Mouse (Mus musculus) megakaryocyte progenitor cell, adult 5-6 weeks (primary cell): ENCODE data around the gene Nms. TPM values are rescaled to one million over a fixed set of nuclear protein-coding genes. Genes with fewer than 3 reads are reported as not detected.

ENCODE experiments used
- ATAC-seq: replicated peaks from 2 replicates; pipeline ENCODE4 v1.8.0; 2016; ENCODE audit warnings: mild to moderate bottlenecking, moderate TSS enrichment, inconsistent platforms; ENCODE audit not compliant: poor library complexity
- total RNA-seq, 2 experiments: library from RNA; stranded (forward) in 1 of 2; stranded (reverse) in 1 of 2; fragments of 157-497, 149-512 nt in 1 of 2; fragments of 200-1000 nt in 1 of 2; gene quantifications; 2 replicates each; pipeline versions ENCODE4 v1.2.3 to v1.2.4; 2015 to 2017

Gene Nms
- total RNA-seq (2015) = not detected in 2 replicates
- total RNA-seq (2017) = not detected in 2 replicates

- ATAC-seq = no peak
These were observed at the start of gene Nms for GRCm38 (mm10) chr1:38938849-38939248. Gene Nms (plus strand): TSS chr1:38939149.

GRCm38 (mm10) chr1:38891444-38891843 is 47.5 kb upstream of the Nms start:
- peak; percentile 89 for ATAC-seq

DNA sequence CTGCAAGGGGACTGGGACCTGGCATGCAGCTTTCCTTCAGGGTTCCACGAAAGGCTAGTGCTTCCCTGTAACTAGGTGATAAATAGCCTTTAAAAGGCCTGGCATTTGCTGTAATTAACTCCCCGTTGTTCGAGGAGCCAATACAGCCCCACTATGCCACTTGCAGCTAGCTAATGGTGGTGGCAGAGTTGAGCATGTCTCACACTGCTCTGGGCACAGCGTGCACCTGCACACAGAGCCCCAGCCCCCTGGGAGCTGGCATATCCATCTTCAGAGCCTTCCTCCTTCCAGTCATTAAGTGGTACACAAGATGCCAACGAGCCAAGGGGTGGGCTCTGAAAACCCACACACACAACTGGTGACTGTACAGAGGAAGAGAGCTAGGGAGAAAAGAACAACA is 45.9 kb upstream of the Nms start:
- ATAC-seq = no peak

DNA sequence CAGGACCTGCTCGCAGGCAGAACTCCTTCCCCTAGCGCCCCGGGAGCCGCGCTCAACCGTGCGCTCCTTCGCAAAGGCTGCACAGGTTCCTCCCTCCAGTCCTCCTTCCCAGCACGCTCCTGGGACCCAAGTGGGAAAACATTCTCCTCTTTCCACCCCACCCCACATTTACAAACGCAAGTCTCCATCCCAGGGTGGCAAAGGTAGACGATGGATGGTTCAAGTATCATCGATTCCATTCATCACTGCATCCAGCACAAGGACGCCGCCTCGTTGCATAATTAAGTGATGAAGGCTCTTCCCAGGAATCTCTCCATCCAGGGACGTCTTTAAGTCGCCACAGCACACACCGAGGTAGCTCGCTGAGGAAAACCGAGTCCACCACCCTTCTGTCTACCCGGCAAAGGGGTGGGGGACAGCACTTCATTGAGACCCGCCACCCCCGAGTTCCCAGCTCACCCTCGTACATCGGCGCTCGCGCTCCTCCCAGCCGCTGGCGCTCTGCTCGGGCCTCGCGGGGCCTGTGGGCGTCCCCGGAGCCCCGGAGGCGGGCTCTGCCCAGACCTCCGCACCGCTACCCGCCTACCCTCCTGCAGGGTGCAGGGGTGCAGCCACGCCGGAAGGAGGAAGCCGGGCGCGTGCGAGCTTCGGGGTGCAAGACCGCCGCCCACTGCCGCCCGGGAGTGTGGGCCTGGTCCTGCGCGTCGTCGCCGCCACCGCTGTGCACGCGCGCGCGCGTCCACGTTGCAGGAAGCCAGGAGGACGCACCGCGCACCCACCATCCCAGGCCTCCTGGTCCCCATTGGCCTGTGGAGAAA is 41.3 kb upstream of the Nms start, which contains the start of gene Chst10:
Chst10 (minus strand) TSS at position 731 of the 818 bp plus-strand sequence.
- peak; percentile 93 for ATAC-seq

- no peak for ATAC-seq
These were observed 36.4 kb upstream of the Nms start for GRCm38 (mm10) chr1:38902571-38902970.

GRCm38 (mm10) chr1:38903985-38904384 is 35.0 kb upstream of the Nms start:
- ATAC-seq = no peak

GRCm38 (mm10) chr1:38928996-38929395 is 10.0 kb upstream of the Nms start:
- no peak for ATAC-seq

DNA sequence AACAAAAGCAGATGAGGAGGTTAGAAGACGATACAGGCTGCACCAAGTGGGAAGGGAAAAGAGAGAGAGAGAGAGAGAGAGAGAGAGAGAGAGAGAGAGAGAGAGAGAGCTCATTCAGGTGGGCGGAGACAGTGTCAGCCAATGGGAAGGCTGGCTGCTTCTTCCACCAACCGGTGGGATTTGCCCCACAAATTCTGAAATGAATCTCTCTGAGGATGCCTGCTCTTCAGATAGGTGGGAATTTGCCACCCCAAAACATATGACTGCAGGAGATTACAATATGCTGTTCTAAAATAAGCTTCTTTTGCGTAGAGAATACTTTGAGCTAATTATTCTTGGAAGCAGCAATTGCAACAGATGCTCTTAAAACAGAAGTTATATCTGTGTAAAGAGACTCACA is 9.5 kb upstream of the Nms start:
- no peak for ATAC-seq

DNA sequence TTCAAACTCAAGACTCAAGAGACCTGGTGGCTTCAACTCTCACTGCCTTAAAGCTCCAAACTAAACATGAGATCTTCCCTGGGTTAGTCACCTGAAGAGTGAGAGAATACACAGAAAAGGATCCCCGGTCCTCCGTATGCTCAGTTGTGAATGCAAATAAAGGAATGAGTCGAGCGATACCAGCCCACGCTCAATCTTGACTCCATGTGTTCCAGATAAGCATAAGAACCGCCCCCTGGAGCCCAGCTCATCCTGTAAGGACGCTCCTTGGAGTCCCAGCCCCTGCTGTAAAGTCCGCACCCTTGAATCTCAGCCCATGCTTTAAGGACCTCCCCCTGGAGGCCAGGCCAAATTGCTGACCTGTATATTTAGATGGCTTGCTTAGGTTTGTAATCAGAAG is 8.2 kb upstream of the Nms start:
- no peak for ATAC-seq

GRCm38 (mm10) chr1:38934668-38935067 is 4.3 kb upstream of the Nms start:
- peak; percentile 65; the same call in 1 of the 2 replicates for ATAC-seq

- peak; percentile 64; the same call in 1 of the 2 replicates for ATAC-seq
These were observed 2.2 kb upstream of the Nms start for GRCm38 (mm10) chr1:38936780-38937179.

DNA sequence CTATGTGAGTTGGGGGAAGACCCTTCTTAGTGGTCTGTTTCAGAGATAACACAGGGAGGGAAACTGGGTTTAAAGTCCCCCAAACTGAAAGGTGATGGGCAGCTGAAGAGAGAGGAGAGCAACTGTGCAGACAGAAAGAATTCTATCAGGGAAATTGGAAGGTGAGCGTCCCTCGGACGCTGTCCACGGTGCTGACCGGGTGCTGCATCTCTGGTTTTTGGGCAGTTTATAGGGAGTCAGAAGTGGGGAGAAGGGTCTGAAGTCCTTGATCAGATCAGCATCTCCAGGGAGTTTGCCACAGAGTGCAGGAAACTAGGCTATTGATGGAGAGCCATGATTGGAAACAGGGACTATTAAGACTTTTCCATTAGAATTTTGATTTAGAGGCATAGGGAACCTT is 659 bp downstream of the Nms start:
- ATAC-seq = no peak

- no peak for ATAC-seq
These were observed 17.5 kb downstream of the Nms start for GRCm38 (mm10) chr1:38956457-38956856.

DNA sequence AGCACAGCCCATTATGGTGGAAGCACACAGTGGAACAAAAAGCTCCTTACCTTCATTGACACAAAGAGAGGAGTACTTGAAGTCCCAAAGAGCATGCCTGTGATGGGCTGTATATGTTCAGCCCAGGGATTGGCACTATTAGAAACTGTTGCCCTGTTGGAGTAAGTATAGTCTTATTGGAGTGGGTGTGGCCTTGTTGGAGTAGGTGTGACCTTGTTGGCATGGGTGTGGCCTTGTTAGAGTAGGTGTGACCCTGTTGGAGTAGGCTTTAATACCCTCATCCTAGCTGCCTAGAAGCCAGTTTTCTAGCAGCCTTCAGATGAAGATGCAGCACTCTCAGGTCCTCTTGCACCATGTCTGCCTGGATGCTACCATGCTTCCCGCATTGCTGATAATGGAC is 30.2 kb downstream of the Nms start:
- ATAC-seq = no peak

GRCm38 (mm10) chr1:38971712-38972111 is 32.8 kb downstream of the Nms start:
- no peak for ATAC-seq

DNA sequence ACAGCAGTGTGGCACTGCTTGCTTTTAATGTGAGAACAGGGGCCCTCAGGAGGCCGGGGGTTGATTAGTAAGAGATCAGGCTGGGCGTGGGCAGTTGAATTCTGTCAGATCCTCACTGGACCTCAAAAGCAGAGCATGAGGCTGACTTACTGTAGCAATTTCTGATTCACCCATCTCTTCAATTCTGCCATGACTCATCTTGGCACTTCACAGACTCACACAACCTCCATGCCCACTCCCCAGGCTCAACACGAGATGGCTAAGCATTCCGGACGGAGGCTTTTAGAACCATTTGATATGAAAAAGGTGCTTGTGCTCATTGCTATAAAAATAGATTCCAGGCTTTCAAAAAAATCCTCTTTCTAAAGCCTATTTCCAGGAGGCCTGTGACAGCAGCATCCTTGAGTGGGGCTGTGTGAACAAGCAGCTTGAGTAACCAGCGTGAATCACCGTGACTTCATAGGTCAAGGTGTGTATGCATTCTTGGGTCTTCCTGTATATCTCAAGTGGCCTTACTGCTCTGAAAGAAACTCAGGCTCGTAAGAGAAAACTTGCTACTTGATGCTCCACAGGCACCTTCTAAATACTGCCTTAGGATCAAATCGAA is 34.1 kb downstream of the Nms start:
- no peak for ATAC-seq

DNA sequence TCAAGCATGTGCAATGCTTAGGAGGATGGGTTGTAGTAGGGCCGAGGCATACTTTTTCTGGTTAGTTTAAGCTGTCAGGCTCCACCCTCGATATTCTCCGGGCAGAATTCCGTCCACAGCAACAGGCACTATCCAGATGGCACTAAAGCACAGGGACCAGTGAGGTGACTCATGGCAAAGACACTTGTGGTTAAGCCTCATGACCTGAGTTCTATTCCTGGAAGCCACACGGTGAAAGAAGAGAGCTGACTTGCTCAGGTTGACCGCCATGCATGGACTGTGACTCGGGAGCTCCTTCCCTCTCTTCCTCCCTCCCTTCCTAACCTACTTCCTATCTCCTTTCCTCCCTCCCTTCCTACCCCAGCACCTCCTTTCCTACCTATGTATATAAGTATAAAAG is 41.0 kb downstream of the Nms start:
- no peak for ATAC-seq

DNA sequence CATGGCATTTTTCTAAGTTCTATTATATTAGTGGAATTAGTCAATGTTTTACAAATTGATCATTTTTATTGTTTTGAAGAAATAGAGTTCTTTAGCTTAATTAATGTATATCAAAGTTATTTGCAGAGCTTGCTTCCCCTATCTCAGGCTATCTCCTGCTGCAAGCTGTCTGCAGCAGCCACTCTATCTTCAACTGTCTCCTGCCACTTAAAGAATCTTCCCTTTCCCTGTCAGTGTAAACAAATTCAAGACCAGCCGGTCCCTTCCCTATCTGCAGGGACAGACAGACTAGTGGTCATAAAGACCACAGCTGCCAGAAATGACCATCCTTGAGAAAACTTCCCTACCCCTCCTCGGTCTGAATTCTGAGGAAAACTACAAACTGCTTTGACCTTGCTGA is 44.9 kb downstream of the Nms start:
- no peak for ATAC-seq

- ATAC-seq = no peak
These were observed 46.4 kb downstream of the Nms start, which contains the start of gene Pdcl3 for GRCm38 (mm10) chr1:38985308-38985707. Gene Pdcl3 (plus strand): TSS chr1:38985608.

DNA sequence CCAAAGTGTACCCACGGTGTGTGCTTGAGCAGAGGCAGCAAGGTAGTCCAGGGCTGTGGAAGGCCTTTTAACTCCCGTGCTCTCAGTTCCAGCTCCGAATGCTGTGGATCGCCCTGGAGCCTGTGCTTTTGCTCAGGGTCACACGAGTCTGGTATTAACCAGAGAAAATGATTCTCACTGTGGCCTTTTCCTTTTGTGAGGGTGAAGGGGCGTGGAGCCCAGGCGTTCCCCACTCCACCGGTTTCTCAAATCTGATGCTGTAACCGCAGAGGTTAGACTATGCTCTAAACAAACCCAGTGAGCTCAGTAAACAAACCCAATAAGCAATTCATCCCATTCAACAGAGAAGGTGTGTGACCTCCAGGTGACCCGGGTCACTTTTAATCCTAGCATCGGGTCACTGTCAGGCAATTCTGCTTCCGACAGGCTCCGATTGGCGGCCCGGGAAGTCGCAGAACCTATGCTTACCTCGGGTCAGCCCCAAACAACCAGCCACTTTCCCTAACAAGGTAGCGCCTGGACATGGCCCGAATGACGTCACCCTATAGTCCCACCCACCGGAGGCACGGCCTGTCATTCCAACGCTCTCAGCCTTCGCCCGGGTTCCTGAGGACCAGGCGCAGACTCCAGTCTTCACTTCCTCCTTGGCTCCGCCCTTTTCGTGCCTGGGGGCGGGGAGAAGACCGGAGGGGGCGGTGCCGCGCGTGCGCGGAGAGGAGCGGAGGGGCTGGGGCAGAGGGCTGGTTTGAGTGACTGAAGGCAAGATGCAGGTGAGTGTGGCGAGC is 48.3 kb downstream of the Nms start:
- ATAC-seq = peak; percentile 99

DNA sequence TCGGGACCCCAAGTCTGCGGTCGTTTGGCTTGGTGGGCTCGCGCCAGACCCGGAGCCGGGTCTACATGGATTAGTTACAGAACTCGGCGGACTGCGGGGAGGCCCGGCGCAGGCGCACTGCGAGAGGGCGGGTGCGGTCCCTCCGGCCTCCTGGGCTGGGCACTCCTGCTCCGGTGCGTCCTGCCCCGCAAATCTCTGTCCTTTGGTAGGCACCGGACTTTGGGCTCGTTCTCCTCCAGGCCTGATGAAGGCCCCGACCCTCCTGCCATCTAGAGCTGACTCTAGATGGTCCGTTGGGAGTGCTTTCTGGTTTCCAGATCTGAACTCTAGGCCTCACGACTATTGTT is 48.9 kb downstream of the Nms start:
- ATAC-seq = peak; percentile 53

DNA sequence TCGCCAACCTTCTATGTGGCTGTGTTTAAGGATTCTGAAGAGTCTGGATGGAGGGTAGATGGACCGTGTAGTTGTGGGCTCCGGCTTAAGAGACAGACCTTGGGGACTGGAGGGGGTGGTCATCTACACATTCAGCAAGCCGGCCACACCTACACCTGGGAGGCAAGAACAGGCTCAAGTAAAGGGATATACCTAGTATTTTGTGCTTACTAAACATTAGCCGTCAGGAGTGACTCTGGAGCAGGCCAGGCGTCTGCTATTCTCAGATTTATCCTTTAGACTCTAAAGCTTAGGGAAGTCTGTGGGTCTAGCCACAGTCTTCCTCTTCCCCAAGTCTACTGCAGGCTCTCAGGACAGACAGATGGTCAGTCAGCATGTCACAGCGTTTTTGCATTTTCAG is 49.4 kb downstream of the Nms start:
- no peak for ATAC-seq
